Mouse (Mus musculus): ENCODE measurements at regions not wholly inside any gene's neighbourhood (a gene's known extent, or its start where the extent isn't known, plus 50 kb on each side); places are given as distances from the start of the nearest gene placed in this dataset.

DNA sequence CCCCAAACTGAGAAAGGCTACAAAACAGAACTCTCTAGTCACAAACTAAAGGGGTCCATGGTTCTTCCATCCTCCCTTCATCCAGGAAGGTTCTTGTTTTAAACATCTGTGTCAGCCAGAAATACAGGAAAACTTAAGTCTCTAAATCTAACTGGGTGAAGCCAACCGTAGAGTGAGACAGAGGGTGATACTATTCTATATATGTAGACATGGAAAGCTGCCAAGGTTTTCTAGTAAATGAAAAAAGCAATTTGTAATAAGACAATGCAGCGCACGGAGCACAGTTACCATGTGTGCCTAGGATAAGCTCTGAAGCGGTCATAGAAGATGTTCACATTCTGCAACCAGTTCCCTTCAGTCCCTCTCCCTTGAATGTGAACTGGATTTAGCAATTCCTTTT, 55.4 kb downstream of the Ppp1r3c start:
- DNase-seq = no peak

DNA sequence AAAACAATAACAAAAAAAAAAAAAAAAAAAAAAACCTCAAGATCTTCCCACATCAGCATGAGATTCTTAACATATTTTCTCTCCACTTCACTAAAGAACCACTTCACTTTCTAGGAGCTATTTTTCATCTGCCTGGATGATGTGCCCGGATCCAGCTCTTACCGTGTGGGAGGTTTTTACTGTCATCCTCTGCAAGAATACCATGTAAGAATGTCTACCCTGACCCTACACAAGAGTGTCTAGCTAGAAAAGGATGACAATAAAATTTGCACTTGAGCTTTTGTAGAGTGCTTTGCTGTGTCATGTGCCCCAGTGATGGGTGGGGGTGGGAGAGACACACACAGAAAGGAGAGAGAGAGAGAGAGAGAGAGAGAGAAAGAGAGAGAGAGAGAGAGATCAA, 56.1 kb downstream of the Ppp1r3c start:
- no peak for DNase-seq

DNA sequence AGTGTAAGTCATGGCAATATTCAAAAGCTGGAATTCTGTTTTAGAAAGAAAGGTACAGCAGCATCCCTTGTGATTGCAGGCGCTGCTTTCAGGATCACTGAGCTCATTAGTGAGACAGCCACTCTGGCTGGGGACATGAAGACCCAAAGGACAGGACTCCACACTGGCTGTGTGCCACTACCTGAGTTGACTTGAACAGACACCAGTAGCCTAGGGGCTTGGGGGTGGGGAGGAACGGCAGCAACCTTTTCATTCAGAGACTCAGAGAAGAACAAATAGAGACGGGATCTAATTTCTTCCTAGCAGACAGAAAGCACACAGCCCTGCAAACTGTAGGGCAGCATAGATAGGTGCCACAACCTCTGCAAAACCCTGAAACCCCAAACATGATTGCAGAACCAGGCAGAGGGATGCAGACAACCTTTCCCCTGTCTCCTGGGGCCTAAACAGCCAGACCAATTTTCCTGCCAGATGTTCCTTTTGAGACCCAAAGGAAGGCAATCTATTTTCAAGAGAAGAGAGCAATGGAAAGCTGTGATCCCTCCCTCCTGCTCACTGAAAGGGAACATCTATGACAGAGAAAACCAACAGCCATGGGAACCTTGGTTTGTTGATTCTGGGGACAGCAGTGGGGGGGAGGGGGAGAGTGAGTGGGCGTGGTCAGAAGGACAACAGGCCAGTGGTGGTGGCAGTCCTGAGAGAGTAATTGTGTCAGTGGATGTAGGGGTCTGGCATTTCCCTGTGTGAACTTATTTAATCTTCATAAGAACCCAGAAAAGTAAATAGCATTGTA, 57.2 kb downstream of the Ppp1r3c start:
- DNase-seq = peak; percentile 49

DNA sequence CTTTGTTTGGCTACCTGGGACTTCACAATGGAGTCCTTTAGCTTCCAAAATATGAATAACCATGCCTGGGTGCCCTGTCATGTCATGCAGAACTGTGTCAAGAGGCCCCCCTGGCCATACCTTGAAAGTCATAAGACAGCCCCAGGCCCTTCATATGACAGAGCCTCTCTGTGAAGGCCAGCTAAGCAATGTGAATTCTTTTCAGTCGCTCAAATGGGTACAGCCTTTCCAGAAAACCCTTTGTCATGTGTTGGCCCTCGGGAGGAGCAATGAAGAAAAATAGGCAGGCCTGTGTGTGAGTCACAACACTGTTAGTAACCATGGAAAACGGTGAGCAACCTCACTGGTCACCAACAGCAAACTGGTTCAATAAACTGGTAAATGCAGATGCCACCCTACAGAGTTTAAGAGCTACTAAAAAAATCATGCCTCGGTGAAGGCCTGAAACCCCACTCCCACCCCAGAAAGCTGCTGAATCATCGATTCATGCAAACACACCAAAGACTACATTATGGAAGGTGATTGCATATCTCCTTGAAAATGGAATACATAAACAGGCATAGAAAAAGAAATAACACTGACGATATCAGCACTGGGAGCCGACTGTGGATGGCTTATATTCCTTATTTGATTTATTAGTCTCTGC, 57.9 kb downstream of the Ppp1r3c start:
- DNase-seq = no peak

GRCm38 (mm10) chr19:36677101-36678081, 59.1 kb downstream of the Ppp1r3c start:
- DNase-seq = no peak

GRCm38 (mm10) chr19:36674946-36675345, 61.5 kb downstream of the Ppp1r3c start:
- no peak for DNase-seq

DNA sequence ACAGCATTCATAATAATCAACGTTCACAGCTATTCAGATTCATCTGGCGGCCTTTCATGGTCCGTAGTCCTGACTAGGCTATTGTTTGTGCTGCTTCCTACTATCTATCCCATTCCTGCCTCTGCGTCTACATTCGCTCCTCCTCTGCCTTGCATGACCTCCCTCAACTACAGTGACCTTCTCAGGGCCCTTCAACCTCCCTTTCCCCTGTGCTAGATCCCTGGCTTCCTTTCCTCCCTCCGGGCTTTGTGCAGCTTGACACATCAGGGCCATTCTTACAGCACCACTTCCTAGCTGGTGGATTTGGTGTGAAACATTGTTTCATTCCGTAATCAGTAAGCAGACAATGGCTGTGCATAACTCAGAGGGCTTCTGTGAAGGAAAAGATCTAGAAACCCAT, 65.6 kb downstream of the Ppp1r3c start:
- DNase-seq = no peak

Data from cerebellum, adult 11-12 months (tissue).